Mouse (Mus musculus) gastrocnemius, adult 2 months (tissue): ENCODE measurements around the gene Gm3336. TPM values are rescaled to one million over a fixed set of nuclear protein-coding genes. Genes with fewer than 3 reads are reported as not detected.
A peak's percentile ranks its signal among the peaks of the same experiment; 100 is the strongest.

Experiments
- DNase-seq: peaks from one replicate; pipeline ENCODE4 v3.0.0; 2022
- H3K27ac ChIP-seq: fragments of 200-600 bp; 2 replicates; pipeline ENCODE4 v1.8.1; 2022; ENCODE audit warnings: mild to moderate bottlenecking
- H3K4me3 ChIP-seq: fragments of 200-600 bp; 2 replicates; pipeline ENCODE4 v1.8.1; 2022; ENCODE audit warnings: mild to moderate bottlenecking, moderate library complexity
- CTCF ChIP-seq: fragments of 200-600 bp; IDR thresholded peaks from 2 replicates; pipeline ENCODE4 v1.8.1; 2022; ENCODE audit warnings: antibody characterized with exemption, mild to moderate bottlenecking, moderate library complexity
- intact Hi-C: fragments of 180-260 bp; cut with DNase I; formaldehyde crosslinking; loops from one replicate; pipeline ENCODE4 v1.15.1; 2025
- total RNA-seq, 2 experiments: library from RNA; stranded (reverse); gene quantifications; 2 replicates each; pipeline ENCODE4 v1.2.3; 2021

The Gm3336 gene
- total RNA-seq, 2 experiments from 2014 or later: not detected

DNA sequence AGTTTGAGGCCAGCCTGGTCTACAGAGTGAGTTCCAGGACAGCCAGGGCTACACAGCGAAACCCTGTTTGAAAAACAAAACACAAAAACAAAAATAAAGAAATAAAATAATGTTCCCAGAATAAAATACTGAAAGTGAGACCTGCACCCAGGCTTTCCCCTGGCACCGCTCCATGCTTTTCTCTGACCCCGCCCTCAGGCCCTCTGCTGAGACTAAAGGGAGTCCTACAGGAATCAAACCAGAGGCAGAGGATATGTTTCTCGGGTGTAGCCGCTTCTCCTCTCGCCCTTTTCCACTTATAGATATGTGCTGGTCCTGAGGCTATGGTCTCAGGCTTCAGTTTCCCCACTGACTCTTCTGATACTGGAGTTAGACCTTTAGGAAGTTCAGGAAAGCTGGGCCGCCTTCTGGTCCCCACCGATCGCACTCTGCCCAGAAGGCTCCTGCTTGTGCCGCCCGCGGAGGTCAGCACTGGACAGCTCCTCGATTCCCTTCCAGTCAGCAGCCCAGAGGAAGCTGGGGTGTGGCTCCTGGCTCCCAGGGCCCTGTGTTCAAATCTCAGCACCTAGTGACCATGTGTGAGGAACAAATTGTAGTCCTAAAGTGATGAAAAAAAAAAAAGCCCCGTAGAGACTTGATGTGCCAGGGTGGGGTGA lies 7.6 kb downstream of the Gm3336 start:
- intact Hi-C loops: no loop called here
- peak; percentile 52 for DNase-seq

DNA sequence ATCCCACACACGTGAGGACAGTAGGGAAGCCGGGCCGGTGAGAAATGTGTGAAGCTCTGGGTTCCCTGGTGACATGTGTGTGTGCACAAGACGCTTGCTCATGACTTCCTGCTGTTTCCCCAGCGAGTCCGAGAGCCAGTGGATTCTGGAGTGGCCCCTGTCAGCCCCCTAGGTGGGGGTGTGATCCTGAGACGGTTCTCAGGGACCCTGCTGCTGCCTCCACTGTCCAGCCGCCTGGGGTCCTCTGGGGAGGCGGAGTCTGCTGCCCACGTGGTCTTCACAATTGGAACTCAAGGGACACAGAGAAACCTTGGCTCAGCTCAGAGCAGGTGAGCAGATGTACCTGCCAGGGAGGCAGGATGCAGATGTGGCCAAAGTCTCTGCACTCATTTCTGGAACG lies 8.4 kb downstream of the Gm3336 start:
- no peak overlapping the region for H3K27ac ChIP-seq
- intact Hi-C loops: no loop called here
- no peak overlapping the region for H3K4me3 ChIP-seq
- peak; percentile 8 for DNase-seq
- TF ChIP-seq CTCF: no peak

More for the DNA sequence above, 7.6 kb downstream of the Gm3336 start:
- Histone ChIP-seq H3K27ac (no peak overlapping the region), H3K4me3 (no peak overlapping the region)
- no peak for TF ChIP-seq CTCF

DNA sequence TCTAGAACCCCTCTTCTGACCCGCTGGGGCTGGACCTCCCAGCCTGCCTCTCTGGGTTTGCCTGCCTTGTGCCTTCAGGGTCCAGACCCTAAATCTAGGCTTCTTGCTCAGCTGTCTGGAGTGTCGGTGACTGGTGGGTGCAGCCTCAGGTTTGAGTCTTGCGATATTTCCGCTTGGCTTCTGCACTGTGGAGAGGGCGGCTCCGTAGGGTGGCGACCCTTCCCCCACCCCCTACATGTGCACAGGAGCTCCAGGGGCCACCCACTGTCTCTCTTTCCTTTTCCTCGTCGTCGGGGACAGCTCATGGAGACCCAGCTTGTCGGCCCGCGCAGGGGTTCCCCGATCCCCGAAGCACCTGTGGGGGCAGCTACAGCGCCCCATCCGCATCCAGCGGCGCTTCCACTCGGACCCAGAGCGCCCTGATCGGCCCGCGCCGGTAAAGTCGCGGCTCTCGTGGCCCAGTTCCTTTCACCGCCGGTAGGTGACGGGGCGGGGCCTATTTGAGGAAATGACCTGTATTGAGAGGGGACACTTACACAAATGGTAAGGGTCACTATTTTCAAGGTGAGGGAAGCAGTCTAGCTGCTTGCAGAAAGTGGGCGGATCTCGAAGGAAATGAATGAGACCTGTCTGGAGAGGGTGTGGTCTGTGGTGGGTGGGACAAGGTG lies 11.6 kb downstream of the Gm3336 start:
- H3K4me3 ChIP-seq: peak overlapping the region; percentile 58
- DNase-seq: no peak
- TF ChIP-seq CTCF: peak; percentile 40
- intact Hi-C loops: no loop called here
- no peak overlapping the region for H3K27ac ChIP-seq

DNA sequence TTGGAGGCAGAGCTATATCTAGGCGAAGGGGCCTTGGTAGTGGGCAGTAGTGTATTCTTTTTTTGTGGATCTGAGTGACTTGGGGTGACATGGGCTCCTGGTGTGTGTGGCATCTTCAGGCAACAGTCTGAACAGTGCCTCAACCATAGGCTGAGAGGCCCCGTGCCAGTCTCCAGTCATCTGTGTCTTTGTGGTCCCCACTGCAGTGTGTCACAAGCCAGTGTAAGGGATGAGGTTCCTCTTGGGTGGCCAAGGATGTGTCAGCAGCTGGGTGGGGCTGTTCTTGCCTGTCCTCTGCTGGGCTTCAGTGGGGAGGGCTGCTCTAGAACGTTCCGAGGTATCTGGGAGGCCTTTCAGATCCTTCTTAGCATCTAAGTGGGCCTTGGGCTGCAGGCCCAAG lies 12.6 kb downstream of the Gm3336 start:
- DNase-seq: no peak
- Histone ChIP-seq H3K4me3 (no peak overlapping the region), H3K27ac (no peak overlapping the region)
- TF ChIP-seq CTCF: no peak
- intact Hi-C loops: no loop called here

DNA sequence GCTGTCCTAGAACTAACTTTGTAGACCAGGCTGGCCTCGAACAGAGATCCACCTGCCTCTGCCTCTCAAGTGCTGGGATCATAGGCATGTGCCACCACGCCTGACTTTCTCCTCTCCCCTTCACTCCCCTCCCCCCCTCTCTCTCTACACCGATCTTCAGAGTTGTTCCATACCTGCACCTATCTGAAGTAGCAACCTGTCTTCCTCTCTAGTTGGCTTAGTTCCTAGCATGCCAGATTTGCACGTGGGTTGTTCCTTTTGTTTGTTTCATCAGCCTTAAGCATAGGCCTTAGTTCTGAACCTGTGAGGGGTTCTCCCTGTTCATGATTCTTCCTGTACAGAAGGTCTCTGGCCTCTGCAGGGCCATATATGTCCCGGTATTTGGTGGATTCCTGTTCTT lies 19.4 kb downstream of the Gm3336 start:
- H3K4me3 ChIP-seq: no peak overlapping the region
- no peak for TF ChIP-seq CTCF
- intact Hi-C loops: no loop called here
- no peak overlapping the region for H3K27ac ChIP-seq
- DNase-seq: no peak

DNA sequence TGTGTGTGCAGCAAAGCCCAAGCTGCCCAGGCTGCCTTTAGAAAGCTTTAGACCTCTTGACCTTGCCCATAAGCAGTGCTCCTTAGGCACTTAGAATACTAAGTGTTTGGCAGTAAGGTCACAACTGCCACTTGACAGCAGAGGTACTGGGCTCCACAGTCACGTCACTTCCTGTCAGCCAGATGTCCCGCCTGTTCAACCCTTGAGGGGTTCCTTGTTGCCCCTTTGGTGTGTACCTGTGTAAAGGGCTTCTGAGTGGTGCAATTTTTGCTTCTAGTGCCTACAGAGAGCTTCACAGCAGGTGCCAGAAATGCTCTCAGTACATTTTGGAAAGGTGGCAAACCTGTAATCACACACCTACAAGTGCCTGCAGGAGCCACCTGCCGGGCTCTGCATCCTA lies 19.9 kb downstream of the Gm3336 start:
- Histone ChIP-seq H3K27ac (no peak overlapping the region), H3K4me3 (no peak overlapping the region)
- intact Hi-C loops: no loop called here
- DNase-seq: no peak
- TF ChIP-seq CTCF: no peak

DNA sequence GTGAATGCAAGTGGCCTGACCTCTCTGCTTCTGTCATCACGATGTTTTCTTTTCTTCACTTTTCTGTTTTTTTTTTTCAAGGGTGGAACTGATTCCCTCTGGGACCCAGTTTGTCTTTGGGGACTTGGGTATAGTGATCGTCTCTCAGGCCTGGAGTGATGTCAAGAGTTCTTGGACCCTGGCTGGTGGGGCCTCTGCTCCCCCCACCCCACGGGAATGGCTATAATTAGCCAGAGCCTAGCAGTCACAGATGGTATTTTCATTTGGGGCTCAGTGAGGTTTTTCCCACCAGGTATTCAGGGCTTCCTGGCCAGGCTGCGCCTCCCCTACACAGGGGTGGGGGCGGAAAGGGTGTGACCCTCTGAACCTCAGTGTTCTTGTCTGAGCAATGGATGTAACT lies 23.3 kb downstream of the Gm3336 start:
- Histone ChIP-seq H3K27ac (peak overlapping the region; percentile 87), H3K4me3 (no peak overlapping the region)
- TF ChIP-seq CTCF: no peak
- intact Hi-C loops: no loop called here
- peak; percentile 43 for DNase-seq

DNA sequence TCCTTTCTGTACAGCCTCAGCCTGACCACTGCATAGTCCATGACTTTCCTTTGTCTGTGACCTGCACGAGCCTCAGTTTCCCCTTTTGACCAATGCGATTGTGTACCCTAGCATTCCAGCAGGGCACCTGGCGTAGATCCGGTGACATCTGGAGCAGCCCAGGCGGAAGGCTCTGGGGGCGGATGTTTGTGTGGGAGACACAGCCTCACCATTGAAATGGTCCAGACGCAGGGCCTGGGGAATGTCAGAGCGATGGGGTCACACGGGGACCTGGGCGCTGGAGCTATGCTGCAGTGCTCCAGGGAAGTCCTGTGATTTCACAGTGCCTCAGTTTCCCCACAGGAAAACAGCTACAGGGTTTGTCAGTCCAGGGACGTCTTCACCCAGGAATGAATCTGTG lies 23.8 kb downstream of the Gm3336 start:
- TF ChIP-seq CTCF: no peak
- DNase-seq: no peak

DNA sequence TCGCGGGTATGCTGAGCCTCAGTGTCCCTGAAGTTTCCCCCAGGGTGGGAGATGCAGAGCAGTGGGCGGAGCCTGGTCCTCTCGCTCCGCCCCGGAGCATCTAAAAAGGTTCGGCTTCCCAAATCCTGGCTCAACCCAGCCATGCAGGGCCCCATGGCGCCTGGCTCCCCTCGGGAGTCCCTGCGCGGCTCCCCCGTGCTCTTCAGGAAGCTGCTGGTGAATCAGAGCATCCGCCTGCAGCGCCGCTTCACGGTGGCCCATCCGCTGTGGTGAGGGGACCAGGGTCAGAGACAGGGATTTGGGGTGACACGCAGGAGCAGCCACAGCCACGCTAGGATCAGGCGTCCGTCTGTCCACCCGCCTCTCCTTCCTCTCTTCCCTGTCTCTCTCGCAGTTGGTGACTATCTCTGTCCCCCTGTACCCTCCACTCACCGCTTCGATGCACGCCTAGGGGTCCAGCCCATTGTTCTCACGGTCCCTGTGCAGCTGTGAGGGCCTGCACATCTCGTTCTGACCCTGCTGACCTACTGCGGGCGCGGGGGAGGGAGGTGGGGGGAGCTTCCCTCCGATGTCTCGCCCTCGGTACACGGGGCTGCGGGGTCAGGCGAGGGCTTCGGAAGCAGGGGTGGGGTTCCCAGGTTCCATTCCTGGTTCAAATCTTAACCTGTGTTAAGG lies 24.8 kb downstream of the Gm3336 start:
- H3K4me3 ChIP-seq: peak overlapping the region; percentile 74
- peak; percentile 62 for DNase-seq

More for the DNA sequence above, 23.8 kb downstream of the Gm3336 start:
- H3K27ac ChIP-seq: peak overlapping the region; percentile 87
- intact Hi-C loops: no loop called here
- peak overlapping the region; percentile 74 for H3K4me3 ChIP-seq

DNA sequence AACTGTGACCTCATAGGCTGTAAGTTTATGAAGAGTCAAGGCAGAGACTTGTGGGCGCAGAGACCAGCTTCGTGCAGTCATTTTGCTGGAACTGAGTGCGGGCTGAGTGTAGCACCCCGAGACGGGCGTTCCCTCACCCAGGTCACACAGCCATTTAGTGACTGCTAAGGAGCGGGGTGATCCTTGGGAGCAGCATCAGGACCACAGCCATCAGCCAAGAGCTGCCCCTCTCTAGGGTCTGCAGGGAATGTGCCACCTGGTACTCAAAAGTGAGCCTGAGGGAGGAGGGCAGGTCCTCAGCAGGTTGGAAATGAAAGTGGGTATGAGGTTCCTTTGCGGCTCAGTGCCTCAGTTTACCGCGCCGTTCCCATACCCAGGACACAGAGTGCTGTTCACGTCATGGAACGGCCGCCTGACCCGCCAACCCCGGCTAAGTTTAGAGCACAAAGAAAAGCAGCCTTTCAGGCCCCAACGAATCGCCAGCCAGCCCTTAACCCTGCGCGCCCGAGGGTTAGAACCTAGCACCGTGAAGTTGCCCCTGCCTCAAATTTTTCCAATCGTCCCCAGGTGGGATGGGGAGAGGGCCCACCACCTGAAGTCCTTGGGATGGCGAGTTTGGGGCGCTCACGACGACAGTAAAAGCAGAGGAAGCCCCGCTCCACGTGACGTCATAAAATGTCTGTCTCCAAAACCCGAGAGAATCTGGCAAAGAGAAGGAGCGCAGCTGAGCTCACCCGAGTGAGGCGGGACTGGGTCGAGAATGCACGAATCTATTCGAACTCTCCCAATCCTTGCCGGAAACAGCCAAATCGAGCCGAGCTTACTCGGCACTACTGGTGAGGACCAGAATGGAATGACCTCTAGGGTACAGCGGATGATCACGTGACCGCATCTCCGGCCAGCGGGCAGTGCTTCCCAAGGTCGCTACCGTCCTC lies 25.6 kb downstream of the Gm3336 start:
- peak overlapping the region; percentile 87 for H3K27ac ChIP-seq
- DNase-seq: peak; percentile 89
- intact Hi-C loops: no loop called here
- H3K4me3 ChIP-seq: peak overlapping the region; percentile 74
- TF ChIP-seq CTCF: no peak

More for the DNA sequence above, 24.8 kb downstream of the Gm3336 start:
- intact Hi-C loops: no loop called here
- TF ChIP-seq CTCF: no peak
- peak overlapping the region; percentile 87 for H3K27ac ChIP-seq

DNA sequence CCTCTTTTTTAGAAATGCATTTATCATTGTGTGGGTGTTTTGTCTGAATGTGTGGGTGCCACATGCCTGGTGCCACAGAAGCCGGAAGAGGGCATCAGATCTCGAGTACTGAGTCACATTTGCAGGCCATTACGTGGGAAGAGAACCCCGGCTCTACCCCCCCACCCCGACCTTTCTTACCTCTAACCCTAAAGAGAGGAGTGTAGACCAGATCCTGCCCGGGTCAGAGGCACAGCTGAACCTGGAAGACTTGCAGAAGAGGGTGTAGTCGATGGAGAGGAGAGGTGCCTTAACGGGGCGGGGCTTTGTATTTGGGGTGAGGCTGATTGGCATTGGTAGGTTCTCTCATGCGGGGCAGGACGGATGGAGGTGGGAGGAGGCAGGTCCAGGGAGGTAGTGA lies 26.5 kb downstream of the Gm3336 start:
- H3K4me3 ChIP-seq: peak overlapping the region; percentile 74
- no peak for DNase-seq
- TF ChIP-seq CTCF: no peak
- intact Hi-C loops: no loop called here
- H3K27ac ChIP-seq: peak overlapping the region; percentile 87

DNA sequence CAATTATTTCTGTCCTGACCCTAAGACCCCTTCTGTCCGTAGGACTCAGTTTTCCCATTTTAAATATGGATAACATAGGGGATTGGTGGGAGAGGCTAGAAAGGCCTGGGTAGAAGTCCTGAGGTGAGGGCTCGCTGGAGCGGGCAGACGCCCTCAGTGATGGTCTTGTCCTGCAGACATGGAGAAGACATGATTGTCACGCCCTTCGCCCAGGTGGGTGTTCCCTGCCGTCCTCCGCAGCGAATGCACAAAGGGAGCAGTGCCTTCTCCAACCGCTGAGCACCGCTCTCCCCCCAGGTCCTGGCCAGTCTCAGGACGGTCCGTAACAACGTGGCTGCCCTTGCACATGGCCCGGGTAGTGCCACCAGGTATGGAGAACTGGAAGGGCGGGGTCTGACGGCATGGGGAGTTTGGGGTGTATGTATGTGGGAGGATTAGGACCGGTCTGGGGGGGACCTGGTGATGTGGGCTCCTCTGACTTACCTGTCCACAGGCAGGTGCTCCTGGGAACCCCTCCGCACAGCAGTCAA lies 27.4 kb downstream of the Gm3336 start:
- TF ChIP-seq CTCF: no peak
- no peak for DNase-seq
- Histone ChIP-seq H3K4me3 (no peak overlapping the region), H3K27ac (peak overlapping the region; percentile 87)
- intact Hi-C loops: no loop called here
